Mouse (Mus musculus) right cerebral cortex, adult 18-20 months (tissue): ENCODE results near the gene Pdk4.
A peak's percentile ranks its signal among the peaks of the same experiment; 100 is the strongest.

Experiments
- DNase-seq: peaks from one replicate; pipeline ENCODE4 v3.0.0; 2022; ENCODE audit warnings: mixed read lengths

Gene Pdk4

DNA sequence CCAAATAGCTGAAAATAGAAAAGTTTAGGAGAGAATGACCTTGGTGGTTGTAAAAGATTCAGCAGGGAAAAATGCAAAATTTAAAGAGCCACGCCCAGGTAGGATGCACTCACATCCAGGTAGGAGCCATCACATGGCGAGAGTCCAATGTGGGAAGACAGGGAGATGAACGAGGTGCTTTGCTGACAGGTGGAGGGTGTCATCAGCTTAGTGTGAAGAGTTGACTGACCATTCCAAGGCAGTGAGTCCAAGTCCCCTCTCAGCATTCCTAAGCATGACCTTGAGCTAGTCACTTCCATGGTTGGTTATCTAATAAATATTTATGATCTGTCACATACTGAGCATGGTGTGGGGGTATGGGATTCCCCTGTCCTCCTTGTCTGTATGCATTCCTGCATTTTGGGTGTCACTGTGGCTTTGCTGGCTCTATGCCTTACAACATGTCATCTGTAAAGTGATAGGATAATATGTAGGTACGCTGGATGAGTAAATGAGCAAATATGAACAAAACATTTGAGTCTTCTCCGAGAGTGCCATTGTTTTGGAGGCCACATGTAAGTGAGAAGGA is 51.7 kb downstream of the Pdk4 start:
- DNase-seq: no peak

DNA sequence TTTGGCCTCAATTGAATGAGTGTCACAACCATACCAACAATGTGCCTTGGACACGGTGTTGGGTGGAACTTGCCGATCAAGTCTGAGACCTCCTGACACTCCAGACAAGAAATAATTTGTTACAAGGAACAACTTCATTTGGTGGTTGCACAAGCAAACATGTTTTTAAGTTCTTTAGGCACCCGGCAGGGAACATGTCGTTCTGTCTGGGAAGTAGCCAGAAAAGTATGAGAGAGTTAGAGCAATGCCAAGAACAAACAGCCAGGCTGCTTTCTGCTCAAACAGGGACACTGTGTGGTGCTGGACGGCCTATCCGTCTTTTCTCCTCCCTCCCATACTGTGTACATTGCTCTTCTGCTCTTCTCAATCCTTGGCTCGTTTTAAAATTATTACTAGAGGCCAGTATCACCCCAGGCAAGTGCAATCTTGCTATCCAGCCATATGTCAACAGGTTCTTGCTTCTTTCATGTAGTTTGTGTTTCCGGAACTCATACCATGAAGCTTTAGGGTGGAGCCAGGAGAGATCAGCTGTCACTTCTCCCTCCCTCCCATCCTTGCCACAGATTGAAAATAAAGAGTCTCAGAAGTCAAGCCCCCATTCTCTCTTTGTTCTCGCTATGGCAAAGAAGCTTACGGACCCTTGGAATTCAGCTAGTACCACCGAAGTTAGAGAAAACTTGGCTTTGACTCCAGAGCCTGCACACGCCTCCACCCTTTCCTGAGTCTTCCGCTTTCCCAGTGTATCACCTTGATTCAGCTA is 52.8 kb downstream of the Pdk4 start:
- DNase-seq: peak; percentile 76

DNA sequence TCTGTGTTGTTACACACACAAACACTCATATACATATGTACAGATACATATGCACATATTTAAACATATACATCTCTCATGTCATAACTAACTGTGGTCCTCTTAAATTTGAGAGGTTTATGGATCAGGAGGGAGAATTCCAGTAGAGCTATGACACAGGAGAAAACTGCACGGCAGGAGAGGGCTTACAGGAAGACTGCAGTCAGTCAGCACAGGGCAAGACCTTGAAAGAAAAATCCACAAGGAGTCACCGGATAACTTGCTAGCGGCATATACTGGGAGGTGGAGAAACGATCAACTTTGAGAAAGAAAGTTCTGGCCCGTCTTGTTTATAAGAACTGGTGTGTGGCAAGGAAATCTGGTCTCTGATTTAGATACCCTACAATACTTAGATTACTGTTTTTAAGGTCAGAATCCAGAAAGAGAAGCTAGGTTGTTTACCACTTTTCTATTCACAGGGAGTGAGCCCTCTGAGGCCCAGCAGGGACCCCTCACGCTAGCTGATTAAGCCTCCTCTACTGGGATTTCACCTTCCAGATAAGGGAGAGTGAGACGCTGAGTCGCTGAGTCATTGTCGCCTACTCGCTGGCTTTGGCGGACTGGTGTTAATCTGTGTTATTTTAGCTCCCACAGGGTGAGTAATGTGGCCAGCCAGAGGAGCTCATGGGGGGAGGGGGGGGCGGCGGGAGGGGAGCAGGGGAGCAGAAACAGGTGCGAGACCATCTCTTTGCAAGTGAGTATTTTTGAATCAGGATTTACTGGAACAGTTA is 53.6 kb downstream of the Pdk4 start:
- peak; percentile 74 for DNase-seq

DNA sequence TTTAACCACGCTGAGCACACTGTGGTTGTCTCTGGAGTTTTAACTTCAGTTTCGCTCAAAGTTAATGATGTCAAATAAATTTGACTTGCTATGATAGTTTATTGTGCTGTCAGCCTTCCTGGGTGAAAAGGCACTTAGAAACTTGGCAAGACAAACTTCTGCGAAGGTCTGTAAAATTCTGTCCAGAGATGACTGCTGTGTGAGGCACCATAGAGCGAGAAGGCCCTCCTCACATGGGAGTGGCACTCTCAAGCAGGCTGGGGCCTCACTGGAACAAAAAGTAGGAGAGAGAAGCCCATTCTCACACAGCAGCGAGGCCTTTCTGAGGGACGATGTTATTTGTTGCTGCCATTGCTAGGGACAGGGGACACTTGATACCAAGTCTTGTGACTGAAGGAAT is 54.9 kb downstream of the Pdk4 start:
- DNase-seq: no peak

DNA sequence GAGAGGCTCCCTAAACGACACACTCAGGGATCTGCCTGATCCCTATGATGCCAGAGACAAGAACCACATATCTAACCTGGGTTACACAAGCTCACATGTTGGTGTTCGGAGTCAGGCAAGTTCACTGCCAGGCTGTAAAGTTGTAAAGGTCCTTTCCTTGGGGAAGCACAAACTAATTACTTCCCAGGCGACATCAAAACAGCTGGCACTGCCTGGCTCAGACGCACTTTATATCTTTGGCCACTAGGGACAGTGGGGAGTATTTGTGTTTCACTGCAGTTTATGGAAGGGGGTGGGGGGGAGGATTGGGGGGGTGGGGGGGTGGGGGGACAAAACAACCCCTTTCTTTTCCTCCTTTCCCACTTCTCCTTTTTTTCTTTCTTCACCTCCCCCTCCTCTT is 58.4 kb downstream of the Pdk4 start:
- no peak for DNase-seq

DNA sequence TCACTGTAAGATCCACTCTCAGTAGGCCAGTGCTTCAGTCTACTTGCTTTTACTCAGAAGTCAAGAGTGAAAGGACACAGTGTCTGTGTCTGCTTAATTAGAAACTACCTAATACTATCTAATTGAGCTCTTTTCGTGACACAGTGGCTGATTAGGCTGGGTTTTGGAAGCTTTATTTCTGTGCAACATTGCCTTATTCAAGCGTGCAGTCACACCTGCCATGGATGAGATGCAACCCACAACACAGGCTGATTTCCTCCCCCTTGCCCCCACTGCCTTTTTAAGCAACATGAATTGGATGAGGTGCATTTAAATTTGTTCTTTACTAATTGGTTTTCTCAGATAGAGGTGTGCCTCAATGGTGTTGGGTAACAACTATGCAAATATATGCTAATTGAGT is 62.2 kb downstream of the Pdk4 start:
- no peak for DNase-seq
